Mouse (Mus musculus) thymus, adult 2 months (tissue): Measurements from ENCODE around the gene Gm26657.

Experiments used
- CTCF ChIP-seq: fragments of 200-500 bp; IDR thresholded peaks from 2 replicates; pipeline ENCODE4 v1.5.1; 2012; ENCODE audit warnings: mild to moderate bottlenecking, control low read depth, low read length, moderate library complexity, borderline replicate concordance; ENCODE audit not compliant: control insufficient read depth, poor library complexity, insufficient read depth; ENCODE audit errors: extremely low read depth
- POLR2A ChIP-seq: fragments of 200-500 bp; IDR thresholded peaks from 2 replicates; pipeline ENCODE4 v1.6.1; 2012; ENCODE audit warnings: mild to moderate bottlenecking, low read length, control low read depth, moderate library complexity; ENCODE audit not compliant: control insufficient read depth, poor library complexity, insufficient read depth; ENCODE audit errors: extremely low read depth

DNA sequence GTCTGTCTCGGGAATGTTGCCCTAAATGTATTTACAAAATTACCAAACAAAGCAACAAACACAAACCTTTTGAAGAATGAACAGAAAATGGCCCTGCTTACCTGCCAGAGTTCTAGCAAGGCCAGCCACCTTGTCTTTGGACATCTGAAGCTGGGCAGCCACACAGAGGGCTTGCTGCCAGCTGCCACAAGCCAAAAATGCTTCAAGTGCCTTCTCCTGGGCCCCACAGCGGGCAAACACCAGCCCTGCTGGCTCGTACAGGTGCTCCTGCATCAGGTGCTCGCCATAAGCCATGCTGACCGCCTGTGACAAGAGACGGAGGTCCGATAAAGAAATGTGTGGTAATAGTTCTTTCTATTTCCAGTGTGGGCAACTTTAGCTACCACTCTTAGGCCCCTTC is 29.0 kb downstream of the Gm26657 start:
- TF ChIP-seq CTCF (no peak), POLR2A (no peak)
